Mouse (Mus musculus): ENCODE results near the gene Lonp1.
"Not testable (repeated sequence)": the region's sequence is repeated elsewhere in the genome, so short reads cannot be mapped to it uniquely, and the experiment has no call there.

Gene Lonp1

DNA sequence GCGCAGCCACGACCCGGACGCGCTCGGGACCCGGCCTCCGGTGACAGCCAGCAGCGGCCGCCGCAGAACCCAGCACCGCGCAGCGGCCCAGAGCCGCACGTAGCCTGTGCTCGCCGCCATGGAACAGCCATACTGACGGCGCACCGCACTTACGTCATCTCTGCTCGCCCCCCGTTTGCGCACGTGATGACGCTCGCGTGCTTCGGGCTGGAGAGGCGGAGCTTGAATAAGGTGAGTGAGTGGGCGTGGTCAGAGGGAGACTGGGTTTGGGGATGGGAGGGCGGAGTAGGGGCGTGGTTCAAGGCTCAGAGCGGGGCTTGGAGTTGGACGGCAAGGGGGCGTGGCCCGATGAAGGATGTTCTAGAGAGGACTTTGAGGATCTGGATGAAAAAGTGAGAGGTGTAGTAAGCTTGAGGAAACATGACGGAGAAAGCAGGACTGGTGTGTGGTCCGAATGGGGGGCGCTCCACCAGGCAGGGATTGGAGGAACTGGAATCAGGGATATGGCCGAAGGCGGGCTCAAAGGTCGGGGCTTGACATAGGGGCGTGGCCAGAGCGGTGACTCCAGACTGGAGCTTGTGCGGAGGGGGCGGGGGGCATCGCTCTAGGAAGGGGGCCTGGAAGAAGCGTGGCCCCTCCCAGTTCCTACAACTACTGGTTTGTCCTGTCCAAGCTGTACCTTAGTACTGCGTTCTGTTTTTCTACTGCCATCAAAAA, at the start of gene Lonp1:
Gene Lonp1 (minus strand): TSS at position 134 of the 717 bp plus-strand sequence.
- DNase-seq (ENCODE audit: extremely low read depth, low read depth, low spot score) = no peak

- DNase-seq (ENCODE audit: extremely low read depth, low read depth, low spot score) = no peak
Observed at GRCm38 (mm10) chr17:56673647-56674416, 47.1 kb upstream of the Lonp1 start.

DNA sequence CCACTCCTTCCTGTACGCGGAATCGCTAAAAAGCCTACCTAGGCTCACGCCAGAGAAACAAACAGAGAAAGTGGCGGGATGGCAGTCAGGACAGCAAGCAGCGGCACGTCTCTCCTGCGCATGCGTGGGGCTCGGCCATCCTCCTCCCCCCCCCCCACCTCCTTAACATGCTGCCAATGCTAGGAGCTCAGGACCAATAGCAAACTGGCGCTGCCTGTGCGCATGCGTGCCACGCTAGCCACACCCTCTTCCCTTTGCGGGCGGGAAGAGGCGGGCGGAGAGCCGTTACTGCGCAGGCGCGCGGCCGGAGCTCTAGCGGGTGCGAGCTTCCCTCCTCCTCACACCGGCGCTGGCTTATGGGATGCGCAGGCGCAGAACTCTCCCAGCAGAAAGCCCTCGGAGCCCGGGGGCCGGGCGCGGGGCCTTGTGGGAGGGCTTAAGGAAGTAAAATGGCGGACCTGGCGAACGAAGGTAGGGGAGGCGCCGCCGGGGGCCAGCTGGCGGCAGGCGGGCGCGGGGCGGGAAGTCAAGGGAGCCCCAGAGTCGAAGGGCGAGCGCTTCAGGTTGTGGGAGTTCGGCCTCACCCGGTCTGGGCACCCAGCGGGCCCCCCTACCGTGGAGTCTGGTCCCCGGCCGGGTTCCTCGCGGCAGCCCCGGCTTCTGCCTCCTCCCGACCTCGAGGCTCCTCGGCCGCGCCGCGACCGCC, 46.4 kb upstream of the Lonp1 start, which contains the start of gene Ranbp3:
Gene Ranbp3 (plus strand): TSS at position 354 of the 706 bp plus-strand sequence.
- DNase-seq (ENCODE audit: extremely low read depth, low read depth, low spot score) = peak; percentile 59

GRCm38 (mm10) chr17:56669766-56670165, 43.1 kb upstream of the Lonp1 start:
- no peak for DNase-seq (ENCODE audit: extremely low read depth, low read depth, low spot score)

DNA sequence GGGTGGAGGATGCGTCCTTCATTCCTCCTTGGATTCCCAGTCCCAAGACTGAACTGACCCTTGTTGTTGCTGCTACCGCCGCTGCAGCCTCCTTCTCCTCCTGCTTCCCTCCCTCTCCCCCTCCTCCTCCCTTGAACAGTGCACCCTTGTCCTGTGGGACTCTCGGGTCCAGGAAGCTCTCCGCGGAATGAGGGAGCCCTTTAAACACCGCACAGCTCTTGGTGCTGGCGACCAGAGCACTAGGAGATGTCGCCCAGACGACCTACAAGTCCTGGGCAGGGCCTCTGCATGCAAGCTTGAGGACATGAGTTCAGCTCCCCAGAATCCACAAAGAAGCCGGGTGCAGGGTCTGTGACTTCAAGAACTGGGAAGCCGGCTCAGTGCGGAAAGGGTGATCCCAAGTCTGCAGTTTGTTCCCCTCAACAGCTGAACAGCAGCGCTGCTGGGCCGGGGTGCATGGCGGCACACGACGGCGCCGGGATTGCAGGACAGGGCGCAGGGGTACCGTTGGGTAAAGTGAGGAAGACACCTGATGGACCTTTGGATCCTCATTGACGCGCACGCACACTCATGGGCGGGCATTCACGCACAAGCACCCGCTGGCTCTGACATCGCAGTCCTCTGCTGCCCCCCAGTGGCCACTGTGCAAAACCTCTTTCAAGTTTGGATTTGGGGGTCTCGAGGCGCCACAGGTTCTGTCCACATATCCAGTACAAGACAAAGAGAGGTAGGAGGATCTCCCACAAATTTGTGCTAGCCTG, 41.9 kb upstream of the Lonp1 start:
- DNase-seq (ENCODE audit: extremely low read depth, low read depth, low spot score) = no peak

DNA sequence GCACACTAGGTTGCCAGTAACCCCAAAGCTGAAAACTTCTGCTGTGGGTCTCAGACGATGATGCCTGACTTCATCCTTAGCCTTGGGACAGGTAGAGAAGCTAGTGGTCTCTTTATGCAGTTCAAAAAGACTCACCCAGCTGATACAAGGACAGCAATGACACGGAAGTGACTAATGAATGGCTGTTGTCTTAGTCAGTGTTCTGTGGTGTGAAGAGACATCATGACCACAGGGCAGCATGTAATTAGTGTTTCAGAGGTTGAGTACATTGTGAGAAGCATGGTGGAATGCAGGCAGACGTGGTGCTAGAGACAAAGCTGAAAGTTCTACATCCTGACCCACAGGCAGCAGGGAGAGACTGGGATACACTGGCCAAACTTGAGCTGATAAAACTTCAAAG, 40.9 kb upstream of the Lonp1 start:
- DNase-seq (ENCODE audit: extremely low read depth, low read depth, low spot score) = no peak

DNA sequence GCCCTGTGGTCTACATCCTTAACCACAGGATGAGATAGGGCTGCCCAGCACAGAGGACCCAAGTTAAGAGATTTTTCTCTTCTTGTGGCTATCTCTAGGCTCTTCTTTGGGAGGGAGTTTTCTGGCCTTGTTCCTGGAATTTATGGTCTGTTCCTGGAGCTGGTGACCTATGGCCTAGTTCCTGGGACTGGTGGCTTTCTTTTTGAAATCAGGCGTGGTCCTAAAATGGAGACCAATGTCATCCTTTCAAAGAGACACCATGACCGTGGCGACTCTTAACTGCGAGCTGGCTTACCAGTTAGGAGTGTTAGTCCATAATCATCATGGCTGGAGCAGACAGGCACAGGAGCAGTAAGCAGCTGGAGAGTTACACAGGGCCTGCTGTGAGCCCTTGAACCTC, 39.7 kb upstream of the Lonp1 start:
- no peak for DNase-seq (ENCODE audit: extremely low read depth, low read depth, low spot score)

DNA sequence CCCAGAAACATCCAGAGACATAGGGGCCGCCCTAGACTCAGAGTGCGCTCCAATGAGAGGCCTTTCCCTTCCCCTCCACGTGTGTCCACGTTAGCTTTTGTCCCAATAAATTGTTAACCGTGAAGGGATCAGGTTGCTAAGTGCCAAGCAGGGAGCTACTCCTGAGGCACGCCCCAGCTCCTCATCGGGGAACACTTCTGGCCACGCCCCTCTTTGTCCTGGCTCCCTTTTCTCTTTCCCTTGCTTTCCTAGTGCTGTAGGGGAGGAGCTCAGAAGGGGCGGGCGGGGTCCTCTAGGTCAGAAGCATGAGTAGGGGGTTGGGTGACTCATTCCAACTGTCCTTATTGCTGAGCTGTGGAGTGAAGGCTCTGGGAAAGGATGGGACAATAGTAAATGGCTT, 37.6 kb upstream of the Lonp1 start:
- DNase-seq (ENCODE audit: extremely low read depth, low read depth, low spot score) = no peak

DNA sequence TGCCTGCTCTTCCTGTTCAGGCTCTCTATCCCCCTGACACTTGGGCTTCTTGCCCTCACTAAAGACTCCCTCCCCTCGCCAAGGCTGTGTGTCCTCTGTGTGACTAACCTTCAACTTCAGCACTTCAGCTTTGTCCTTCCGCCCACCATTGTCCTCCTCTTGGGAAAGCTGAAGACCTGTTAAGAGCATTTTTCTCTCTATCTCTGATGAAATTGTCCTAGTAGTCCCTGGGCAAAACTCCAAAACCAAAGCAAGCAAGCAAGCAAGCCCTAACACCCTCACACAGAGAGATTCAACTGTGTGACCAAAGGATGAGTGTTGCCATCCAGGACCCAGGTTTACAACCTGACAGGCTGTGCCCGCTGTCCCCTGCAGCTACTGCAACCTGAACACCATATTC, 37.0 kb upstream of the Lonp1 start:
- DNase-seq (ENCODE audit: extremely low read depth, low read depth, low spot score) = no peak

DNA sequence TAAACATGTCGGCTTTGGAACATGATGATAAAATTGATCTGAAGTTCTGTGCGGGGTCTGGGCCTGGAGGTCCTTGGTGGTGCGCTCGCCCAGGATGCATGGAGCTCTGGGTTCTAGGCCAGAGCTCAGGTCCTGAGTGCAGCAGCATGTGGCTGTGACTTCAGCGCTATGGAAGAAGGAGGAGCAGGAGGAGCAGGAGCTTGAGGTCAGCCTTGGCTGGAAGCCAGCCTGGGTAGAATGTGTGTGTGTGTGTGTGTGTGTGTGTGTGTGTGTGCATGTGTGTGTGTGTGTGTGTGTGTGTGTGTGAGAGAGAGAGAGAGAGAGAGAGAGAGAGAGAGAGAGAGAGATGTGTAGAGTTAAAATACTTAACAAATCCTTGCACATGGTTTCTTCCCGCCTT, 29.5 kb upstream of the Lonp1 start:
- DNase-seq (ENCODE audit: extremely low read depth, low read depth, low spot score) = no peak

DNA sequence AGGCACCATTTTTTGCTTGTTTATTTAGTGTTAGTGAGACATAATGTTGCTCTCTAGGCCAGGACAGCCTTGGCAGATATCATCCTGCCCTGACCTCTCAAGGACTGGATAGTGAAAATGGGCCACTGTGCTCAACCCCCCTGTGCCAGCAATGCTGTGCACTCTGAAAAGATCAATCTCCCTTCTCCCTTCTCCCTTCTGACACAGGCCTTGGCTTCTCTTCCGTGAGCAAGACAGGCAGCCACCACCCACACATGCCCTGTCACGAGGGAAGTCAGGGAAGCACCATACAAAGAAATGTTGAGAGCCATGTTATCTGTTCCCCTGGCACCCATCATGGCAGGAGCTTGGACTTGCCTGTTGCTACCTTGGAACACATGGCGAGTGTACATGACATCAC, 28.6 kb upstream of the Lonp1 start:
- DNase-seq (ENCODE audit: extremely low read depth, low read depth, low spot score) = no peak

DNA sequence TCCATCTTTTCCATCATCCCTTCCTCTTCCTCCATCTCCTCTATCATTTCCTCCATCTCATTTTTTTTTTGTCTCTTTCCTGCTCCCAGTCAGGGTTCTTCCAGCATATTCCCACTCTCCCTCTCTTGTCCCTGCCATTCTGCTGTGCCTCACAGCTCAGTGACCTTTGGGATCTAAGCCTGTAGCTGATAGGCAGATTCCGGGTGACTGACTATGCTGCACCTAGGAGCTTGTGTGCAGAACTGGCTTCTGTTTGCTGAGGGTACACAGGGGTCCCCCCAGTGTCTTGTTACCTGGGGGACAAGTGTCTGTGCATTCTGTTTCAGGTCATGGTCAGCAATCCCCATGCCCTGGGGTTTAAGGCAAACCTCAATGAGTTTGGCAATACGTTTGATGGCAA, 28.1 kb upstream of the Lonp1 start:
- DNase-seq (ENCODE audit: extremely low read depth, low read depth, low spot score) = no peak

DNA sequence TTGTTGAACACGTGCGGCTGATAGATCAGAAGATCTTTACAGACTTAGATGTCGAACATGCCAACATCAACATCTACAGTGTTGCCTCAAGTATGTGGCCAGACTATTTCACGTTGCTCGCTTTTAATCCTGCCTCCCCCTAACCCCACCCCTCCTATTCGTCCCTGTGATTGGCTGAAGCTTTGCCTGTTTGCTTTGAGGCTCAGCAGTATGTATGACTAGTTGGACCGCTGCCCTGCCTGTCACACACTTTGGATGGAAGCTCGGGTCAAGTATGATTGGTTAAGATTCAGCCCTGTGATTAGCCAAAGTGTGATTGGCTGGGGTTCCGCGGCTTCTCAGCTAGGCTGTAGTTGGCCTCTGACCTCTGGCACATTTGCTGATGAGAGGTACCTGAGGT, 25.1 kb upstream of the Lonp1 start:
- DNase-seq (ENCODE audit: extremely low read depth, low read depth, low spot score) = peak; percentile 69

DNA sequence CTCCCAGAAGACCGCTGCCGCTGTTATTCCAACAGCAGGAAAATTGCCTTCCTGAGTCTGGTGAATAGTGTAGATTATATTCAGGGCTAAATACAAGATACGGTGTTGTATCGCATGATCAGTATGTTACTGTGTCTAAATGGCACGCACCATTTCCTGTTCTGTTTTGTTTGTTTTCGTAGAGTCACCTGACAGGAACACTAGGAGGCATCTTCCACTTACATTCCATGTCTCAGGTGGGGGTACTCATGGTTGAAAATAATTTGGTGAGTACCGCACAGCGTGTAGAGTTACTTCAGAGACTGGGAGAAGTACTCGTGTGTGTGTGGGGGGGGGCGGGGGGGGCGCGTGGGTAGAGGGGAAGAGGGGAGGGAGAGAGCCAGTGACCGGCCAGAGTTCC, 20.9 kb upstream of the Lonp1 start:
- DNase-seq (ENCODE audit: extremely low read depth, low read depth, low spot score) = no peak

DNA sequence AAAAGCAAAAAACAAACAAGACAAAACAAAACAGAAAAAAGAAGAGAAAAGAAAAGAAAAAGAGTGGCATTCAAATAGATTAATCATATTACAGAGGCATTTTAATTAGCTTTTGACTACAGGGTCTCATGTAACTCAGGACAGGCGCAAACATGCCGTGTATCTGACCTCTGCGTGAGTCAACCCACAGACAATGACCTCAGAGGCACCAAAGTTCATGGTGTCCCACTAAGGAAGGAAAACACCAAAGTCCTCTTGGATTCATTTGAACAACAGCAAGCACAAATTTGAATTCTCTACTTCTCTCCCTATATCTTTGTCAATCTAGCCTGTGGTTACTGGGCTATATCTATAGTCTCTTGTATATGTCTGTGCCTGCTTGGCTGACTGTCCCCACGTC, 16.6 kb upstream of the Lonp1 start:
- no peak for DNase-seq (ENCODE audit: extremely low read depth, low read depth, low spot score)

DNA sequence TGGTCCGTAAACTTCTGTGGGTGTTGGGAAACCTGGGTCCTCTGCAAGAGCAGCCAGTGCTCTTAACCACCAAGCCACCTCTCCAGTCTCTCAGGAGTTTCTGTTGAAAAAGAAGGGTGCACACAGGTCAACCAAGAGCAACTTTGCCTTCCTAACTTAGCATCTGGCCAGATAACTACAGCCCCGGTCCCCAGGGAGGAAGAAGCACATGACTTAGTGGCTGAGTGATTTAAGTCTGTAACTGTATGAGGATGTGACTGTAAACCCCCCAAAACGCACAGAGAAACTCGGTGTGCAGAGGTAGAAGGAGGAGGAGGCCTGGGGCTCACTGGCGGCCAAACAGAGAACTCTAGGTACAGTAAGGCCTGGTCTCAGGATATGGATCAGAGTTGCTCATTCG, 7.3 kb upstream of the Lonp1 start:
- no peak for DNase-seq (ENCODE audit: extremely low read depth, low read depth, low spot score)

- no peak for DNase-seq (ENCODE audit: extremely low read depth, low read depth, low spot score)
Observed at GRCm38 (mm10) chr17:56631807-56632206, 5.1 kb upstream of the Lonp1 start.

DNA sequence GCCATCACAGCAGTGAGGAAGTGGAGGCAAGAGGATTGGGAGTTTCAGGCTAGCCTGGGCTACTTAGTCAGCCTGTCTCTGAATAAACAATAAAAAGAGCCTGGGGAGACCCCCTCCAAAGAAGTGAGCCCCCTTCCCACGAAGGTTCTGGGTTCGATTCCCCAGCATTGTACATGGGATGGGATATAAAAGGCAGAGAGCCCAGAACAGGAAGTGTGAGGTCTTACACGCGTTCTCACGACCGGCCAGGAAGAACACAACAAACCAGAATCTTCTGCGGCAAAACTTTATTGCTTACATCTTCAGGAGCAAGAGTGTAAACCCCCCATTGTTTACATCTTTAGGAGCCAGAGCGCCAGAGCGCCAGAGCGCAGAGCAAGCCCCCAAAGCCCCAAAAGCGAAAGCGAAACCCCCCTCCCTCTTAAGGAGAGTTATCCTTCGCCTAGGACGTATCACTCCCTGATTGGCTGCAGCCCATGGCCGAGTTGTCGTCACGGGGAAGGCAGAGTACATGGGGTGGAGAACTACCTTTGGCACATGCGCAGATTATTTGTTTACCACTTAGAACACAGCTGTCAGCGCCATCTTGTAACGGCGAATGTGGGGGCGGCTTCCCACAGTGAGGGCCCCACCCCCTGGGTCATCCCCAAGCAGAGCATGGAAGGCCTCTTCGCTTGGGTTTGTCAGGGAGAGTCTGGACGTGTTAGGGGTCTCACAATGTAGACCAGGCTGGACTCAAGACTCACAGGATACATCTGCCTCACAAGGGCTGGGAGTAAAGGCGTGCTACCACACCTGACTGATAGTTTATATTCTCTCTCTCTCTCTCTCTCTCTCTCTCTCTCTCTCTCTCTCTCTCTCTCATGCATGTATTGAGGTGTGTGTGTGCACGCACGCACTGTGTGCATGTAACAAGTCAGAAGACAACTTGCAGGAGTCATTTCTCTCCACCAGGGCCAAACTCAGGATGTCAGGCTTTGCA, 3.4 kb upstream of the Lonp1 start:
- DNase-seq (ENCODE audit: extremely low read depth, low read depth, low spot score) = not testable (repeated sequence)

DNA sequence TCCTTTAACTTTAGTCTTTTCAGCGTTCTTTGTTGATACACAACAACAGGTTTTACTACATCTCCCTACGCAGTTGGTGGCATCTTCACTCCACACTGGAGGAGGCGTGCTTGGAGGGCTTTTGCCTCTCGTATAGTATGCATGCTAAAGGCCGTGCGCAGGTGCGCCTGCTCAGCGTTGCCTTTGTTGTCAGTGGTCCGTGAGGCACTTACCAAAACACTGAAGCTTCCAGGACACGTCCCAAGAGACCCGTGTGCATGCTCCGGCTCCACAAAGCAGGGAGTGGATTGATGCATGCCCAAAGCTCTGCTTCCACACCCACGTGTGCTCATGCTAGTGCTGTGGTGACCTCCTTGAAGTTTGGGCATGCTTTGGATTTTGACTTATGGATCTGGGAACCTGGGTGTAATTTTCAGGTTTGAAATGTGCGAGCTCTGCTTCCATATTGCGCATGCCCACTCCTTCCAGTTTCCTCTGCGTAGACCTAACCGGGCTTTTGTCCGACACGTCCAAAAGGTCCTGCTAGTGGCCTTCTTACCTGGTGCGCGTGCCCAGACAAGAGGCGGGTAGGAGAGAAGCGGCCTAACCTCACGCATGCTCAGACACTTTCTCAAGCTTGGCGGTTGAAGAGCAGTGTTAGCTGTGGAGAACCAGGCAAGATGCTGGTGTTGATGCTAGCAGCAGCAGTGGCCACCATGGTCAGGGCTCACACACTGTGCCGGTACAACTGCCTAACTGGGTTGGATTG, 1.0 kb upstream of the Lonp1 start, which contains the start of gene Catsperd:
Gene Catsperd (plus strand): TSS at position 614 of the 748 bp plus-strand sequence.
- no peak for DNase-seq (ENCODE audit: extremely low read depth, low read depth, low spot score)
